Mouse (Mus musculus): ENCODE results near the gene Def6.

The Def6 gene

DNA sequence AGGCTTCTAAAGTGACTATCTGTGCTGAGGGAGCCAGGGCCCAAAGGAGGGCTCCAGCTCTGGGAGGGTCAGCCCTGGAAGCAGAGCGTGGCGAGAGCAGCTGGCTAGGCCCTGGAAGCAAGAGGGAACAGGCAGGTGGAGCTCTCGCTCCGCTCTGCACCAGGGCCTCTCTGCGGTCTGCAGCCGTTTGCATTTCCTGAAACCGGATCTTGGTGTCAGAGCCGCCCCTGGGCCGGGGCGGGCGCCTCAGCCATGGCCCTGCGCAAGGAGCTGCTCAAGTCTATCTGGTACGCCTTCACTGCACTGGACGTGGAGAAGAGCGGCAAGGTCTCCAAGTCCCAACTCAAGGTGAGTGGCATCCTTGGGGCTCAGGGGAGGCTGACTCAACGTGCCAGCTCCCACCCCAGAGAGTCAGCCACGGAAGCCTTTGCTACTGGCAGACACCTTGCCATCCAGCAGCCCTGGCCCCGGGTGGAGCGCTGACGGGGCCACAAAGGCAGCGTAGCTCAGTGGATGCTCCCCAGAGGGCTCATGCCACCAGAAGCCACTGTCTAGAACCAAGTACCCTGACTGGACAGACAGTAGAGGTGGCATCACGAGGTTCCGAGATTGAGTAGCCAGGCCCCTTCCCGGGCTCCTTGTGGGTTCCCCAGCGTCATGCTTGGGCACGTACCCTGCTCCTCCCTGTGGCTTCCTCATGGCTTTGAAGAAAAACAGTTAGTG lies at the start of gene Def6:
Def6 (plus strand) TSS at position 188 of the 723 bp plus-strand sequence.
- peak; percentile 85 for DNase-seq (ENCODE audit: low read depth, low spot score)

DNA sequence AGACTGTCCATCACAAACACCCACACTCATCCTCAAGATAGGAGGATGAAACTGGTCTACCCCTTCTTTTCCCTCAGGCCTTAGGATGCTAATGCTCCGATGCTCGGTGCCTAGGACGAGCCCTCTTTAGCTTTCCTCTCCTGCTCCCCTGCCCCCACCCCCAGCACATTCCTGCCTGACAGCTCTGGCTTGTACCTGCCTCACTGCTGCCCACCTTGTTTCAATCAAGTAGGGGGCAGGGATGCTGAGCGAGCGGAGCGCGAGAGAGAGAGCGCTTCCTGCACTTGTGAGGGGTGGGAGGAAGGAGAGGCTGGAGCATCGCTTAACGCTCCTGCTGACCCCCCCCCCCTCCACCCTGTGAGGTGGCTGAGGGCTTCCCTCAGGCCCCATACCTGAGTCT lies 47.2 kb upstream of the Def6 start:
- peak; percentile 85 for DNase-seq (ENCODE audit: low read depth, low spot score)

DNA sequence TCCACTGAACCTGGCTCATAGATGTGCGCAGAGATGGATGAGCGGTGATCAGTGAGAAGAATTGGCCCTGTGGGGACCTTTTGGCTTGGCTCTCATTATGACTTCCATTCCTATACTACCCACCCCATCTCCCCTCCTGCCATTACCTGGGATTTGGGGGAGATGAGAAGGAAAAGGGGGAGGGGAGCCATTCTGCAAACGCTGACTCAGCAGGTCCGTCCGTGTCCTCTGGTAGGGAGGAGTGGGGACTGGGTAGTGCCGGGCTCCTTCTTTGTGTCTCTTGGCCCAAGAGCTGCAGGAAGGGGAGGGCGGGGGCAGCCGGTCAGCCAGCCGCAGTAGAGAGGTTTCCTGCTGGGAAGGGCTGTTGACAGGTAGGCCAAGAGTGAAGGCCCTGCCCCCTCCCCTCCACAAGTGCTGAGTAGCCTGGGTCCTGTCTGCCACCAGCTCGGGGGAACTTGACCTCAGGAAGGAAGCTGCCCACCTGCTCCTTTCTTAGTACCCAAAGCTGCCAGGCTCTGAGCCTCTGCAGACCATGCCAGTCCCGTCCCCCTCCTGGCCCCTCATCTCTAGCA lies 46.2 kb upstream of the Def6 start:
- DNase-seq (ENCODE audit: low read depth, low spot score): no peak

DNA sequence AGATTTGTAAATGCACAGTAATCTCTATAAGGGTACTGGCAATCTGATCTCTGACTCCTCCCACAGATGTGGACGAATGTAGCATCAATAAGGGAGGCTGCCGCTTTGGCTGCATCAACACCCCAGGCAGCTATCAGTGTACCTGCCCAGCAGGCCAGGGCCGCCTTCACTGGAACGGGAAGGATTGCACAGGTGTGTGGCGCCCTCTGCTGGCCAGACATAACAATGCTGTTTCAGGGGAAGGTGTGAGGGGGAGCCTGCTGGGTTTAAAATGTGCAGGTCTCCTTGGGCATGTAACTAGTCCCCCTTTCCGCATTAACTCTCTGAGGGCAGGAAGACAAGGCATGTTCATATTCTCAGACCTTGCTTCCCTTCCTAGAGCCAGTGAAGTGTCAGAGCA lies 43.9 kb upstream of the Def6 start:
- DNase-seq (ENCODE audit: low read depth, low spot score): peak; percentile 84

DNA sequence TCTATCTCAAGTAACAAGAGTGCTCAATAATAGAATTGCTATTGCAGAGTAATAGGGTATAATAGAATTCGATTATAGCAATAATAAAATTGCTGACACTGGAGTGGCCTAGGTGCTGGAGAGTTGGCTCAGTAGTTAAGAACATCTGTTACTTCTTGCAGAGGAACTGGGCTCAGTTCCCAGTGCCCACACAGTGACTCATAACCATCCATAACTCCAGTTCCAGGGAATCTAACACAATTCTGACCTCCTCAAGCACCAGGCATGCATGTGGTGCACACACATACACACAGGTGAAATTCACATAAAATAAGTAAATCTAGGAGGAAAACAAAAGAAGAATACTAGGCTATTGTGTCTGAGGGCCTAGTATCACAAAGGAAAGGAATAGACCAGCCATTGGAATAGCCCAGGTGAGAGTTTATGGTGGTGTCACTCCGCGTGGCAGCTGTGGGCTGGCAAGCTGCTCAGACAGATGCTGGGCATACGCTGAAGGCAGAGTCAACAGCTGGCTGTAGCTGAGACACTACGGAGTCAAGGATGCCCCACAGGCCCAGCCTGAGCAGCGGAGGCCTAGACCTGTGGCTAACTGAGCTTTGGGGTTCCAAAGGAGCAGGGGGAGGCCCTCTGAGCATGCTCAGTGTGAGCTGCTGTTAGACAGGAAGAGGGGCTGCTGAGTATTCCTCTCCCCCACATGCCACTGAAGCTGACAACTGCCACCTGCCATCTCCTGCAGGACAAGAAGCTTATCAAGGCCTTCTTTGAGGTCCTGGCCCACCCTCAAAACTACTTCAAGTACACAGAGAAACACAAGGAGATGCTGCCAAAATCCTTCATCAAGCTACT lies 36.9 kb upstream of the Def6 start:
- DNase-seq (ENCODE audit: low read depth, low spot score): no peak

DNA sequence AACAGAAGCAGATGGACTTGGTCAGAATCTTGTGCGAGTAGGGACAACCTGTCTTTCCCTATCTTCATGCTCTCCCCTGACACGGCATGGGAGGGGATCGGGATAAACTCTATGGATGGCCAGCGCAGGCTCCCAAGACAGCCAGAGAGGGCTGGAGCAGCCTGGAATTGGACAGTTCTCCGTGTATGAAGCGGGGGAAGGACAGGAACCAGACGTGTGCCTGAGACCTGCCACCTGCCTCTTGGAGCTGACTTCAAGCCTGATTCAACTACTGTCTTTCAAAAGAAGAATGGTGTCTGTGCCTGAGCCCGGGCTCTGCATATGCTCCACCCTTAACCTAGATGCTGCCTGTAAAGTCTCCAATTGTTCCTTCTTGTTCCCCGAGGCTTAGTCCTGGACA lies 34.9 kb upstream of the Def6 start:
- DNase-seq (ENCODE audit: low read depth, low spot score): no peak

DNA sequence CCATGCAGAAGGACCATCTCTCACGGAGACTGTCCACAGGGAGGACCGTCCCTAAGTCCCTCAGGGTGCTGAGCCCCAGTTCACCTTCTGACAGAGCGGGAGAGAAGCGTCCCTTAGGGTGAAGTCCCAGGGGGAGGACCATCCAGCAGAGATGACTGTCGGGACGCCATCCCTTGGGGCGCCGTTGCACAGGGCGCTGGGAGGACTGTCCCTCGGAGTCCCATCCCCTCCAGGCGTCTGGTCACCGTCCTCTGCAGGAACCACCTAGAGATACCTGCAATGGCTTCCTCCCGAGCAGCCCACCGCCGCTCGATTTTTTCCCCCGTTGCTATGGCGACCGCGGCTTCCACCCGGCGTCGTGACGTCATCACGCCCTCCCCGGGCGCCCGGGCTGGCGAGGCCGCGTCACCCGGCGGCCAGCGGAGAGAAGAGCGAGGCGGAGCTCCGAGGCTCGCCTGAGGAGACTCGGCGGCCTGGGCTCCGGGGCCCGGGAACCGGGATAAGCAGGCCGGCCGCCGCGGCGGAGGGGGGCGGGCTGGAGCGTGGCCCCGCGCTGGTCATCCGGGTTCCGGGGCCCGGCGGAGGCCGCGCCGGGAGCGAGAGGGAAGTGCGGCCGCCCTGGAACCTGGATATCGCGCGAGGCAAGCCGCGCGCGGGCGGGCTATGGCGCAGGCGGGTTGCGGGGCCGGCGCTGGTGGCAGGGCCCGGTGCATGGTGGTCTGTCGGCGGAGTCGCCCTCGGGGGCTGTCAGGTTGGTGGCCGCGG lies 30.6 kb upstream of the Def6 start, which contains the start of gene Zfp523:
Zfp523 (plus strand) TSS at position 355 of the 765 bp plus-strand sequence.
- peak; percentile 92 for DNase-seq (ENCODE audit: low read depth, low spot score)

DNA sequence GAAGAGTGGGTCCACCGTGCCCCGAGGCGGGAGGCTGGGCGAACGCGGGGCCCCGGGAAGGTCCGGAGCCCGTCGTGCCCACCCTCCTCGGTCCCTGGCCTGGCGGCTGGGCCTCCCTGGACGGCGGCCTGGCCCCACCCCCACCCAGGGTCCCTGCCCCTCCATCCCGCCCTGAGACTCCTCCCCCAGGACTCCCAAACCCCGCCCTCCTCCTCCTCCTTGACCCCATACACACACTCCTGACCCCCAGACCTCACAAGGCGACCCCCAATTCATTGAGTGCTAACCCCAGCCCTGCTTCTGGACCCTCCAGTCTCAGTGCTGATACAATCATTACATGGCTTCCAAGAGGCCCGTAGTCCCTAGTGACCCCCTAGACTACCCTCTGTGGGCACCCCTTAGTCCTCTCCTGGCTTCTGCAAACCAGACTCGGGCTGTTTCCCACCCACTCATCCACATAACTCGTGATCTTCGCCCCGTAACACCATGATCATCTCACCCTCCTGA lies 30.0 kb upstream of the Def6 start:
- DNase-seq (ENCODE audit: low read depth, low spot score): peak; percentile 44

DNA sequence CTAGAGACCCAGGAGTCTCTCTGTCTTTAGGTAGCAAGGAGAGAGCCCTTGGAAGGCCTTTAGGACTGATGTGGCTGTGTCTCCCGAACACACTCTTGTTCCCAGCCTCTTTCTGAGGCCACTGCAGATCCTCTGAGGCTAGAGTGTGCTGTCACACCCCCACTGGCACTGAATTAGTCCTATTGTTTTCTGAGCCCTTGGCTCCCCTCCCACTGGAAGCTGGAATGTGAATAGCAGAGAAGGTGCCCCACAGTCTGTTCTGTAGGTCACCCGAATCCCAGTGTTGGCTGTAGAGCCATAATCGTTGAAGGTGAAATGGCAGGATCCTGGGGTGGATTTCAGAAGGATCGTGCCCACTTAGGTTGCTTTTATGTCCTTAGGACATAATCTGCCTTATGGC lies 27.2 kb upstream of the Def6 start:
- no peak for DNase-seq (ENCODE audit: low read depth, low spot score)

DNA sequence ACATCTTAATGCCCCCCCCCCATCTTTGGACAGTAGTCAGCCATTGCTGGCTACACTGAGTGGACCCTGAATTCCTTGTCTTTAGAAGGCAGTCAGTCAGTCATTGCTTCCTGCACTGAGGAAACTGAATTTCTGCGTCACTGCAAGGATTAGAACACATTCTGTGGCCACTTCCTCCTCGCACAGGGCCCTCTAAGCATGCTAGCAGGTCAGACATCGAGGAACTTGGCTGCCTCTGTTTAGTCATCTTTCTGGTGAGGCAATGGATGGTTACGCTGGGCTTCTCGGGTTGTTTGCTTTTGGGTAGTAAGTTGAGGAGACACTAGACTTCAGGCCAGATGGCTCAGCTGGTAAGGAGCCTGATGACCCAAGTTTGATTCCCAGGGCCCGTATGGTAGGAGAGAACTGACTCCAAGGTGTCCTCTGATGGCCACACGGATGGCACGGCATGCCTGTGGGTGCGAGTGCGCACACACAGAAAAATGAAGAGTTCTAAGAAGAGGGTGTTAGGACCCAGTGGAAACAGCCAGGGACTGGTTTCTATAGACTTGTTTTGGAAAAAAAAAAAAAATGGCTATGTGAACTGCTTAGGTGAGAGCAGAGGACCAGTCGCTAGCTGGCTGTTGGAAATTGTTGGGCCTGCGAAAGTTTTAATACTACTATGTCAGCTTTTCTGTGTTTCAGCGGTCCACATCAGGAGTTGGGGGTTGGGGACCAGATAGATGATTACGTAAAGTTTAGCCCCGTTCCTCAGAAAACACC lies 26.6 kb upstream of the Def6 start:
- DNase-seq (ENCODE audit: low read depth, low spot score): no peak

DNA sequence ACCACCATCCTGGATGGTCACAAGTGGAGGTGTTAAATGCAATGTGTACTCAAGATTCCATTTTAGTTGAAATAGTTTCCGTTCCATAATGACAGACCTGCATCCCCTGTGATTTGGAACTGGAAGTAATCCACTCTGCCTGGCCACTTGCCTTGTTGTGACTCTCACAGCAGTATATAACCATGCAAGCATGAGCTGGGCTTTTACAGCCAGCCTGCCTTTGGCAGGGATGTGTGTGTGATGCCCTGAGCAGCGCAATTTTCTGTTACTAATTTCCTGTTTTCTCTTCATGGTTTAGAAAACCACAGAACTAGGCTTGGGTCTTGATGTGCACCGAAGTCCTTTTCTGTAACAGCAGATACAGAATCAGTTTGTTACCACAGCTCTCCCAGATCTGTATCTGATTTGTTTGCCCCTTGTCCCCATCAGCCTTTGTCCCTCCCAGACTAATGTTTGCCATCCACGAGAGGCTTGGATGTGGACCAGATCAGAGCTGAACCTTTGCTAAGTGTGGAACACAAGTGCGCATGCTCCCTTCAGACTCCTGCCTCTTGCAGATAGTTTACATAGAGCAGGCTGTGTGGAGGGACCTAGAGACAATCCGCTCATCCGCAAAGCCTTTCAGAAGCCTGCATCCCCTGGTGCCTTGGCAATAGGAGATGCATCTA lies 22.5 kb upstream of the Def6 start:
- DNase-seq (ENCODE audit: low read depth, low spot score): no peak

DNA sequence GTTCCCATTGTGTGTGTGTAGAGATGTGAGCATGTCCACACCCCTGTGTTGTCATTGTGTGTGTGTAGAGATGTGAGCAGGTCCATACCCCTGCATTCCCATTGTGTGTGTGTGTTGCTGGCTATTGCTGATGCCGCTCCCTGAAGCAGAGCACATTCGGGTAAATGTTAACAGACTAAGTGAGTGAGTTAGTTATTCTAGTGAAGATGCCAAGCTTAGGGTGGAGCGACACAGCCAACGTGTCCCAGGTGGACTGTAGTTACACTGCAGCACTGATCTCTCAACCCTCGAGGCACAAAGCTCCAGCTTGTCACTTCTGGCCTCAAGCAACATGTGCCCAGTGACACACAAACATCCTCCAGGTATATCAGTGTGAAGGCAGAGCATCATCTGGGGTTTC lies 19.3 kb upstream of the Def6 start:
- DNase-seq (ENCODE audit: low read depth, low spot score): no peak

DNA sequence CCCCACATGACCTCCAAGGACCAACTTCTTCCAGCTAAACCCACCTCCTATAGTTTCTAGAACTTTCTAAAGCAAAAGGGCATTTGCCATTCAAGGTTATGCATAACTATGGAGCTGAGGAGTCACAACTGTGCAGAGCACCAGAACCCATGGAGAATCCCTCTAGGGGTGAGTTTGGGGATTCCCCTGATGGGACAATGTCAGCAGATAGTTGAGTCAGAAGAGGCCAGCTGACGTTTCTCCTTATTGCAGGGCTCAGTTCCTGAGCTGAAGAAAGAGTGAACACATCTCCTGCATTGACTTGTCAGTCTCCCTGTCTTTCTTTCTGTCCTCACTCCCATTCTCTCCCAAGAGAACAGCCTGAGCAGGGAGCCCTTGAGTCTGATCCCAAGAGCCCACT lies 14.8 kb upstream of the Def6 start:
- no peak for DNase-seq (ENCODE audit: low read depth, low spot score)

DNA sequence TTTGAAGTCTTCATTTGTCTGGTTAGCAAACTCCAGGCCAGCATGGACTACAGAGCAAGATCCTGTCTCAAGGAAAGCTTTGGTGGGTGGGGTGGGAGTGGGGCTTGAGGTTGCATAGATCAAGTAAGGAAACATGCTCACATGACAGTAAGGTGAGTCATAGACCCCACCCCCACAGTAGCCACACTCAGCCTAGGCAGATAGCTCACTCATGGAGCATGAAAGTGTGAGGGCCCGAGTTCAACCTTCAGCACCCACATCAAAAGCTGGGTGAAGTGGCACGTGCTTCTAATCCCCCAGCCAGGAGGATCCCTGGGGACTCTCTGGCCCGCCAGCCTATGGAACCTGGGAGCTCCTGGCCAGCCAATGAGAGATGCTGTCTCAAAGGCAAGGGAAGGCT lies 14.0 kb upstream of the Def6 start:
- DNase-seq (ENCODE audit: low read depth, low spot score): no peak

DNA sequence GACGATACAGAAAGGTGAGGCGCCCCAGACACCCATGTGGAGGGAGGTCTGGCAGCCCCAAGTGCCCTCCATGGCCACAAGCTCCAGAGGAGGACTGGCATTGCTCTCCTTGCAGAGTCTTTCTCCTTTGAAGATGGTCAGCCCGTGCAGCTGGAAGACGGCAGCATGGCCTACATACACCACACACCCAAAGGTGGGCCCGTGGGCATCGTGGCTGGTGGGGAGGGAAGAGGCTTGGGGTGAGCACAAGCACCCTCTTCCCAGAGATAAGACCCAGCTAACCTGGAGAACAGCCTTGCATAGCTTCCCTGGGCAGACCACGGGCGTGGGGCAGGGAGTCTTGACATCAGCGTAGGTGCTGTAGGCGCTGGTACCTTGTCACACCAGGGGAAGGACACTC lies 12.5 kb upstream of the Def6 start:
- no peak for DNase-seq (ENCODE audit: low read depth, low spot score)

DNA sequence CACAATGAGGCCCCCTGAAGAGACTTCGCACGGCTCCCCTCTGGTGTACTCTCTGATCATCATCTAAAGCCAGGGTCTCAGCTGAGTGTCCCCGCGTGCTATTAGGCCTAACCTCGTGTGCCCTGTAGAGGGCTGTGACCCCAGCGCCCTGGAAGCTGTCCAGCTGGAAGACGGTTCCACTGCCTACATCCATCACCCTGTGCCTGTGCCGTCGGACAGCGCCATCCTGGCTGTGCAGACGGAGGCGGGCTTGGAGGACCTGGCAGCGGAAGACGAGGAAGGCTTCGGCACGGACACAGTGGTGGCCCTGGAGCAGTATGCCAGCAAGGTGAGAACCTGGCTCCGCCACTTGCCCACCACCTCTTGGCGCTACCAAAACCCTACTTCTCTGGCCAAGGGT lies 9.9 kb upstream of the Def6 start:
- no peak for DNase-seq (ENCODE audit: low read depth, low spot score)

DNA sequence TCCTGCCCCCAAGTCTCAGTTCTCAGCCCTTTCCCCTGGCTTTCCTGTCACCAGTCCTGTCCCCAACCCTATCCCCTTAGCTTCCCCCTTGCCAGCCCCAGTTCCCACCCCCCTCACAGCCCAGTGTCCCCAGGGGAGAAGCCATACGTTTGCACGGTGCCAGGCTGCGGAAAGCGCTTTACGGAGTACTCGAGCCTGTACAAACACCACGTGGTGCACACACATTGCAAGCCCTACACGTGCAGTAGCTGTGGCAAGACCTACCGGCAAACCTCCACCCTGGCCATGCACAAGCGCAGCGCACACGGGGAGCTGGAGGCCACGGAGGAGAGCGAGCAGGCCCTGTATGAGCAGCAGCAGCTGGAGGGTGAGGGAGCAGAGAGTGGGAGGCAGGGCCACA lies 5.6 kb upstream of the Def6 start:
- DNase-seq (ENCODE audit: low read depth, low spot score): no peak

DNA sequence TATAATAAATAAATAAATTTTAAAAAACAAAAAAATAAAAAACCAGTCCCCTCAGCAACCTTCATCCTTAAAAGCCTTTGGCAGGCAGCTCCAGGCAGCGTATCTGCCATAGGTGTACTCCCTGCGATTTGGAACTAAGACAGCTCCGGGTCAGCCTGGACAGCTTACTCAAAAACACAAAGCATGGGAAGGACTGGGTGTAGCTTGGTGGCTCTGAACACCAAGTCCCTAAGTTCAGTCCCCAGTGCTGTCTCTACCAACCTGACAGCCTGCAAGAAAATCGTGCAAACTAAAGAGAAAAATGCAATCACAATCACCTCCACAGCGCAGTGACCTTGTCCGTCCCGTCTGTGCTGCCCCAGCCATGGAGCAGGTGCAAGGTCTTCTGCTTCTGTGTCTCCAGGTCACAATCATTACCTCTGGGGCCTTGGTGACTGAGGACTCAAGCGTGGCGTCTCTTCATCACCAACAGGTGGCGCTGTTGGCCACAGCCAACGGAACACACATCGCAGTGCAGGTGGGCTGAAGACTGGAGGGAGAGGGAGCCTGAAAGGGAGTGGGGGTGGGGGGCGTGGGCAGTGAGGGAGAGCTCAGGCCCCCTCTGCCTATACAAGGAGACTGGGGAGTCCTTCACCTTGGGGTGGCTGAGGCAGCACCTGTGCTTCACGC lies 3.4 kb upstream of the Def6 start:
- peak; percentile 76 for DNase-seq (ENCODE audit: low read depth, low spot score)

DNA sequence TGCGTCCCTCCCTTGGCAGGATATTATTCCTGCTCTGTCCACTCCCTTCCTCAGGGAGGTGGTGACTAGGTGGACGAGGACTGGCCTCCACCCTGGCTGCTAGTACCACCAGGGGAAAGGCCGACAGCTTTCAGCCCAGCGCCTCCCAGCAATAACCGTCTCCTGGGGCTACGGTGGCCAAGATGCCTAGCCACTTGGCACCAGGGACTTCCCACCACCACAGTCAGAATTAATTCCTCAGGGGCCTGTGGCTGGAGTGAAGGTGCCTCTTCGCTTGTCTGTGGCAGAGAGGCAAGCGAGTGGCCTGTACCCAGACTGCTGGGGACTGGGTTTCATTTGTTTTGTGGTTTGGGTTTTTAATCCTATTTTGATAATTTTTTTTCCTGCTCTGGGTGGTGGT lies 2.1 kb upstream of the Def6 start:
- DNase-seq (ENCODE audit: low read depth, low spot score): no peak

DNA sequence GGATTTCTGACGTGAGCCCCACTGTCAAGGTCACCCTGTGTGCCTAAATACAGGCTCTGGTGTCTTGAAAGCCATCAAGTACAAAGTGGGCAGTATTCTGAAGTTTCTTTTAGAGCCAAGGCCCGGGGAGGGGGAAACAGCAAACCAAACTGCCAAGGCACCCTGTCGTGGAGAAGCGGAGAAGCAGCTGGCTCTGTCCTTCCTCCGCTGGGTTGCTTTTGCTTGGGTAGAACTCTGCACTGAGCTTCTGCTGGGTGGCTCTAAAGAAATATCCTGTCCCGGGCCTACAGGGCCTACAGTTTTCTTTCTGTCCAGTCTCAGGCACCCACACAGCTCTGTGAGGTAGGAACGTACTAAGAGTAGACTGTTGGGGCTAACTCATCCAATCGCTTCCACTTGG lies 486 bp upstream of the Def6 start:
- DNase-seq (ENCODE audit: low read depth, low spot score): no peak
